Mouse (Mus musculus): ENCODE measurements around the gene Polr3h. TPM values are rescaled to one million over a fixed set of nuclear protein-coding genes. Genes with fewer than 3 reads are reported as not detected.
"Not testable (repeated sequence)": the region's sequence is repeated elsewhere in the genome, so short reads cannot be mapped to it uniquely, and the experiment has no call there.

Polr3h gene
- 10 to 100 TPM in 1 of 4 experiments, 1 to 10 TPM in 3; 7.2 to 10.2 (median 8.2) TPM for total RNA-seq (2022)

DNA sequence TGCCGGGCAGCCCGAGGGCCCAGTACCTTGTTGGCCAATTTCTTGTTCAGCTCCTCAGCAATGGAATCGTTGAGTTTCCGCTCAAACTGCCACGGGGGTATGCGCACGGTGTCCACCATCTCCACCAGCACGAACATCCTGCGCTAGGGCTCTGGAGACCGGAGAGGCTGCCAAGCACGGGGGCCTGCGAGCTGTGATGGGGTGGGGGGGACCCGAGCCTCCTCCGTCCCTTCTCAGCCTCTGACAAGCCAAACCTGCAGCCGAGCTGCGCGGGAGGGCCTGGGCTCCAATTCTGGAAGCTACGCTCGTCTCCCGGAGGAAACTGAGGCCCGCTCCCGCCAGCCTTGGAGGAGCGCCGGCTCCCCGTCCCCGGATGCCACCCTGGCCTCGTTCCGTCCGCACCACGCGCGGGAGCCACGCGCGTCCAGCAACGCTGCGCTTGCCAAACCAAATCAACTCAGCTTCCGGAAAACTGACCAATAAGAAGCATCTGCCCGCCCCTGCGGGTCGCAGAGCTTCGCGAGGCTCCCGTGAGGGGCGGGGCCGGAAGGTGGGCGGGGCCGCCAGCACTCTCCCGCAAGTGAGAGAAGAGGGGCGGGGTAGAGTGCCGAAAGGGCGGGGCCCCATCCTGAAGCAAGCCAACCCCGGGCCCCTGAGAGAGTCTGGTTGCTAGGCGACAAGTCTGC lies at the start of gene Polr3h:
Gene Polr3h, minus strand, starts transcription at position 481 of the 686 bp plus-strand sequence.
- DNase-seq (ENCODE audit: low spot score in 2 of 2), result peak; percentile 90 to 94

DNA sequence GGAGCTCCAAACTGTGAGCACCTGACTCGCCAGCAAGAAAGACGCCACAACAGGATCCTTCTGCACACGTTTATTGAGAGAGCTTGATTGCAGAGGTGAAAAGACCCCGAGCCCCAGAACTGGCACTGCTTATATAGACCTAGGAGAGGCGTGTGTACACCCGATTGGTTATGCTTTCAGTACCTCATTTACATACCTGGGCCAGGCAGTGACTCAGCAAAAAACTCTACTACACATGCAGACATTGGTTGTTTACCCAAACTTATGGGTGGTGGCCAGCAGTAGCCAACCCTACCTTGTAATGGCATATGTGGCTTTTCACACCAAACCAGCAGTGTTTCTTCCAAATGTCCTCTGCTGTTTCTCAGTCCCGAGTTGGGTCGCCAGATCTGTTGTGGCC lies 49.1 kb upstream of the Polr3h start:
- DNase-seq (ENCODE audit: low spot score in 2 of 2), result not testable (repeated sequence)

DNA sequence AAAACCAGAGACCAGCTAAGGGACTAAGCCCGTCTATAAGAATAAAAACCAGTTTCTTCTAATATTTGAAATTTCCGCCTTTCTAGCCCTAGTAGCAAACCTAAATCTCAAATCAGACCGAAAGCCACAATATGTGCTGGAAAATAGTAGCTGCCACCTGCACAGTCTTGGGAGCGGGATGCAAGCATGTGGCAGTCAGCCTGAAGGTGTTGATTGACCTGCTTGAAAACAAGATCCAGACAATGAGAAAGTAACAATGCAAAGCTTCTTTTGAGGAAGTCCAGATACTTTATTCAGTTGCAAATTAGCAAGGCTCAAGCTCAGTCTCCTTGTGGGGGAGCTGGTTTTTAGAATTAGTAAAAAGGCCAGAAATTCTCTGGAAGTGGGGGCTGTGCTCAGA lies 44.5 kb upstream of the Polr3h start:
- DNase-seq (ENCODE audit: low spot score in 2 of 2), result not testable (repeated sequence)

DNA sequence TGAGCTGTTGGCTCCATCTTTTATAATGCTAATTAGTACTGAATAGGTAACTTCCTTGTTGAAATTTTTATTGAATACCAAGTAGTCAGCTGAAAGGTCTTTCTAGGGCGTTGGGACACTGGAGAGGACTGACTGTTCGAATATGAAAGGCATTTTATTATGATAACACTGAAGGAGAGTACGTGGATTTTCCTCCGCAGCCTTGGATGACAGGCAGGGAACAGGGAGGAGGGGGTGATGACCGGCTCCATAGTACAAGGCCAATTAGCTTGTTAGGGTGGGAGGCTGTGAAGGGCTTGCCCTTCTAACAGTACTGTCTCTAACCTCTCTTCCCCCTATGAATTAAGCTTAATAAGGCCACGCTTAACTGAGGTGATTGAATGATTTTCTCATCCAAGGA lies 43.6 kb upstream of the Polr3h start:
- DNase-seq (ENCODE audit: low spot score in 2 of 2), result not testable (repeated sequence)

DNA sequence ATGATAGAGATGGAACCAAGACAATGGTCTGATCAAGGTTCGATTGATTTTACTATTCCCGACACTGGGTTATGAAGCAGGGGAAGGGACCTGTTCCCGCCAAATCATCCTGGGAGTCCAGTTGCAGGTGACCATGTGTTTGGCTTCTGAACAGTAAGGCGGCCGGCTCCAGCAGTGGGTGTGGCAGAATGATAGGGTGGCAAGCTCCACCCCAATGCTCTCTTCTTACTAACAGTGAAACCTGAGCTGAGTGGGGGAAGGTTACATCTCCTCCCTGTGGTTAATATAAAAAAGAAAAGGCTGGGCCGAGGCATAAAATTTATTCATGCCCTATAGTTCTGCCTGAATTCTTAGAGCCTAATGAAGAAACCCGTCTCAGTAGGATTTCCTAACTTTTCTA lies 43.1 kb upstream of the Polr3h start:
- DNase-seq (ENCODE audit: low spot score in 2 of 2), result no peak

DNA sequence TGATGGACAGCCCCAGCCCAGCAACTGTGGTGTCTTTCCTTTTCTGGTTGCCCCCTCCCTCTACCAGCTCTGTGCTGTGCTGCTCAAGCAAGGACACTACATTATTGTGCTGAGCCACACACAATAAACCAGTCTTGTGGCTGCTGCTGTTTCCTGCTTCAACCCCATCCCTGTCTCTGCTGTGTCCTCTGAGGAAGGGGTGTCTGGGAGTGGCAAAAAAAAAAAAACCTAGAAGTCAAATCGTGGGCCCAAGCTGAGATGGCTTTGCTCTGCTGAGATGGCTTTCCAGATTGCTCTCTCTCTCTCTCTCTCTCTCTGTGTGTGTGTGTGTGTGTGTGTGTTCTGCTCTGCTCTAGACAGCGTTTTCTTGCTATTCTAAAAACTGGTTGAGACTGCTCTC lies 42.4 kb upstream of the Polr3h start:
- DNase-seq (ENCODE audit: low spot score in 2 of 2), result no peak

DNA sequence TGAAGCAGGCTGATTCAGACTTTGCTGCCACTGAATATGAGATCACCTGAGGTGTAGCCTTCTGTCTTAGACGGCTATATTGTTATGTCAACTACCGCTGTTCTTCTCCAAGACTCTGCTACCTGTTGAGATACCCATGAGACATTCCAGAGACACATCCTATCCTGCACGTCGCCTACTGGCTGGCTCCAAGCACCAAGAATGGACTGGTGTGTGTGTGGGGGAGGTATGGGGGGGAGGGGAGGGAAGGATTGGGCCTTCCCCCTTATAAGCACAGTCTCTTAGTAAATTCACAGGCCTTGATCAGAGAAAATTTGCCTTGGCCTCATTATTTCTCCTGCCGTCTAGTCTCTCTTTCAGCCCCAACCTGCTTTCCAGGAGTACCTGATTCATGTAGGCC lies 41.8 kb upstream of the Polr3h start:
- DNase-seq (ENCODE audit: low spot score in 2 of 2), result no peak

DNA sequence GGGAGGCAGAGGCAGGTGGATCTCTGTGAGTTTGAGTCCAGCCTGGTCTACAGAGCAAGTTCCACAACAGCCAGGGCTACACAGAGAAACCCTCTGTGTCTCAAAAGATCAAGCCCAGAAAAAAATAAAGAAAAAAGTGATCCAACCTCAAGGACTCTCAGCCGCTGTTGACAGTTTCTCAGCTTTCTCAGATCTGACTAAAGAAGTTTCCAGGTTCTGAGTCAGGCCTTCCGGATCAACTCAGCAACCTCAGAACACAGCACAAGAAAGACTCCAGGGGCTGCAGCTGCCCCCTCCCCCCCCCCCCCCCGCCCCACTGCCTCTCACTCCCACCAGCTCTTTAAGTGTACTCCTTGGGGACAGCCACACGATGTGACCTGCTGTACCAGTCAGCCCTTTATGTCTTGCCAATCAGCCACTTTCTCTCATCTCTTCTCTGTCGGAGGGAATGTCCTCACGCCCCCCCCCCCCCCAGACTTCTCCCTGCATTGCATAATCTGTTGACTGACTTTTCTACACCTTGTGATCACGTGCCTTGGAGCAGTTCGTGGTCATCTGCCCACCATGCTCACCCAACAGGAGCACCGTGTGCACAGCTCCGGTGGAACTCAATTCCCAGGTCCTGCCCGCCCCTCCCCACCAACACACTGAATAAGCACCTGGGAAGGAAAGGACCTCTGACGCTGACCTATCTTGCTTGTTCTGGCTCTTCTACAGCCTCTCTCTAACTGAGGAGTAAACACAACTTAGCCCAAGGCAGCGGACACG lies 40.2 kb upstream of the Polr3h start:
- no peak for DNase-seq (ENCODE audit: low spot score in 2 of 2)

DNA sequence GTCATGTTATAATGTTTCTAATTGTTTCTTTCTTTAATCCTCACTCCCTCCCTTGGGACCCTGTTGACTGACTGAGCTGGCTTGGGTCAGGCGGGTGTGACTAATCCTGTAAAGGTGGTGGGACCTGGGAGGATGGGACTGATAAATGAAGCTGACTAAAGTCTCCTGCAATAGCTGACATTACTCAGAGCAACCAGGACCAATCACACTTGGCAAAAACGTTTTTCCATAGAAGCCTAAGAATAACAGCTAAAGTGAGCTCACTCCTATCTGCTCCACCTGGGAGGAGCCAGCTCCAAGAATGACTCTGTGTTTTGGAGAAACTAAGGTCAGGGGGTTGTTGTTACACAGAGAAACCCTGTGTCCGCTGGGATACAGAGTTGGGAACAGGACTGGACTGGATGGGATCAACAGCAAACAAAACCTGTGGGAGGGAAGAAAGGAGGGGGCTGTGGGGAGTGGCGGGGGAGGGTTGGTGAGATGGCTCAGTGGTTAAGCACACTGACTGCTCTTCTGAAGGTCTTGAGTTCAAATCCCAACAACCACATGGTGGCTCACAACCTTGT lies 39.0 kb upstream of the Polr3h start:
- DNase-seq (ENCODE audit: low spot score in 2 of 2), result no peak

DNA sequence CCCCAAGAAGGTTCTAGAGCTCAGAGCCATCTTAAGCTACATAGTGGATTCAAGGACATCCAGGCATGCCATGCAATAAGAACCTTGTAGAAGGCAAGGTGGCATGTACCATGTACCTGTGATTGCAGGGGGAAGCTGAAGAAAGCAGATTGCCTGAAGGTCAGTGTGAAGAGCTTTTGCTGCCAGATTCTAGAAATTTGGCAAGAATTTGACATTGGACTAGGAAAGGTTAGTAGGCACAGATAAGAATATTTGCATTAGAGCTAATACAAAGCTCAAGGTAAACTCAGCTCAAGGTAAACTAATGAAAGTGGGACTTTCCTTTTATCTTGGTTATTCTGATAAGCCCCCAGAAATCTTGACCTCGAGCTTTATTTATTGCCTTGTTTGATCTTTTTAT lies 38.2 kb upstream of the Polr3h start:
- DNase-seq (ENCODE audit: low spot score in 2 of 2), result no peak

DNA sequence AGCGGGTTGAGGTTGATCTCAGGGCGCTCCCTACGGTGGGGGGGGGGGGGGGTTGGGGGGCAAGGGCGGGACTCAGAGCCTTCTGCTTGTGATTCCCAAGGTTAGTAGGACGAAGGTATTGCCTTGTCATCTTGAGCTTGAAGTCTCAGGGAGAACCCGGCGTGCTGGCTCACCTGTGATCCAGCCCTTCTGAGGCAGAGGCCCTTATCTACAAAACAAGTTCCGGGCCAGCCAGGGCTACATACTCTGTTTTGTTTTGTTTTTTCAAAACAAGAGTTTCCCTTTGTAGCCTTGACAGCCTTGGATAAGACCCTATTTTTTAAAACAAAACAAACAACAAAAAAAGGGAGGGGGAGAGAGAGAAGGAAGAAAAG lies 35.0 kb upstream of the Polr3h start:
- no peak for DNase-seq (ENCODE audit: low spot score in 2 of 2)

DNA sequence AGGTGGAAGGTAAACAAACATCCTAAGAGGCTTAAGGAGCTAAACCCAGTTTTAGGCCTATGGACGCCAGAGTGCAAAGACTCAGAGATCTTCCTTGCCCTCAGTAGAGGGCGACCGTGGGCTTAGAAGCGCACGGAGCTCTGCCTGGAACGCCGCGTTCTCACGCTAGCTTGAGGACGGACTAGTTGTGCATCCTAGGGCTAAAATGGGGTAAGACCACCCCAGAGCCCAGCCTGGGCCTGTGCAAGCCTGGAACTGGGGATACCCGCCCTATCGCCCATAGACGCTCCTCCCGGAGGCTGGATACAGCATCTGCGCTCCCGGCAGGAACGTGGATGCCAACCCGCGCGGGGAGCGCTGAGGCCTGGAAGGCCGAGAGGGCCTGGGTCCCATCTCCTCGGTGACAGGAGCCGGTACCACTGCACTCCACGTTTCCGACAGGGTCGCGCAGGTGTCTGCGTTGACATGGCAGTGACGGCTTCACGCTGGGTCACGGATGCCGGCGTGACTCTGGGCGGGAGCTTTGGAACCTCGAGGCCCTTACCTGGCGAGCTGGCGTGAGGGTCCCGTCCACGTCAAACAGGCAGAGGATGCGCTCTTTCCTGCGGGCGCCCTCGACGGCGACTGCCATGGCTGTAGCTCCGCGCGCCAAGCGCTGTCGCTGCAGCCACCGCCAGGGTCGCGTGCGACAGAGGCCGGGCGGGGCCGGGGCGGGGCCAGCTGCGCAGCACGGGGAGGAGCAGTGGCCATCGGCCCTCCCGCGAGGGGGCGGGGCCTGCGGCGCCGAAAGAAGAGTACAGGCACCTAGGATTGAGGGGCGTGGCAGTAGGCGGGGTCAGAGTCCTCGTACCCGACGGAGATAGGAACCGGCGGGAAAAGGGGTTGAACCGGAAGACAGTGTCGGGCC lies 34.4 kb upstream of the Polr3h start, which contains the start of gene Pmm1:
Gene Pmm1, minus strand, starts transcription at position 760 of the 907 bp plus-strand sequence.
- peak; percentile 99 for DNase-seq (ENCODE audit: low spot score in 2 of 2)

DNA sequence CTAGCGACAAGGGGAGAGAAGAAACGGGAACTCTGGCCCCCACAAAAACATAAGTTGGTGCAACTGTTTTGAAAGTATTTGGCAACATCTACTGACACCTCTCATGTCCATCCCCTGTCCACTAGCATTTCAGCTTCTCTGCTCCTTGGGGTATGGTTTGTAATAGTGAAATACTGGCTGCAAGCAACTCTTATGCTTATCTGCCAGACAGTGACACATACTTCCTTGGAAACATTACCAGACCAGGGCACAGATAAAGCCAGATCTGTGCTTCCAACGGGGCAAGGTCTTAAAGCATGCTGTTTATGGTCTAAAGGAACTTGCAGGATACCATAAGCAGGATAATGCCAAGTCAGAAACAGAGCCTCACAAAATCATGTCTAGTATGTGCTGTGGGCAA lies 32.9 kb upstream of the Polr3h start:
- no peak for DNase-seq (ENCODE audit: low spot score in 2 of 2)

DNA sequence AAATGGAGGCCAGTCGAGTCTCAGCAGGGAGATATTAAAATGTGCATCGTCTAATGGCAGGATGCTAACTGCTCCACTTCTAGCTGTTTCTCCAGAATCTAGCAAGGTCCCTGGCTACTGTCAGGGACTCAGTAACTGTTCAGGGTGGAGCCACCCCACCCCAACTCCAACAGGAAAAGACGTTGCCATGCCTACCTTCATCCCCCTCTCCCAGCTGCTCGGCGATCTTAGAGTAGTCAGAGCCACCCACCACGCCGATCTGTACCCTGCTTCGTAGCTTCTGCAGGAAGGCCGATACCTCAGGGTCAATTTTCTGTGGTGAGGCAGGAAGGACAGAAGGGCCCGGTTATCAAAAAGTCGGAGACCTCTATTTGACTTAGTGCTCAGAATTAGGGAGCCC lies 31.6 kb upstream of the Polr3h start:
- DNase-seq (ENCODE audit: low spot score in 2 of 2), result no peak

DNA sequence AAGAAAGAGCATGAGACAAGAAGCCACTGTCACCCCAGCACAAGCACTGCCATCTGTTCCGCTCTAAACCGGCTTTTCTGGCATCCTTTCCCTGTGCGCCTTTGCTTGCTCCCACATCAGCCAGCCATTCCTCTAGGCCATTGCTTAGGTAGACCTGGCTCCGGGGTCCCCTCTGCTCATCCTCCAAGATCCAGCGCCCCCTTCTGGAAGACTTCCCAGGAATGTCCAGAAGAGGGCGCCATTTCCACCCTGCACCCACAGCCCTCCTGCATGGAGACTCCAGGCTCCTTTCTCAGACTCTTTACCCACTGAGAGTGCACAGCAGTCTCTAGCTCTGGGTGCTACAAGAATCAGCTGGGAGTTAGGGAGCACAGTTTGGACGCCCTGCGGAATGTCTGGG lies 30.4 kb upstream of the Polr3h start:
- no peak for DNase-seq (ENCODE audit: low spot score in 2 of 2)

DNA sequence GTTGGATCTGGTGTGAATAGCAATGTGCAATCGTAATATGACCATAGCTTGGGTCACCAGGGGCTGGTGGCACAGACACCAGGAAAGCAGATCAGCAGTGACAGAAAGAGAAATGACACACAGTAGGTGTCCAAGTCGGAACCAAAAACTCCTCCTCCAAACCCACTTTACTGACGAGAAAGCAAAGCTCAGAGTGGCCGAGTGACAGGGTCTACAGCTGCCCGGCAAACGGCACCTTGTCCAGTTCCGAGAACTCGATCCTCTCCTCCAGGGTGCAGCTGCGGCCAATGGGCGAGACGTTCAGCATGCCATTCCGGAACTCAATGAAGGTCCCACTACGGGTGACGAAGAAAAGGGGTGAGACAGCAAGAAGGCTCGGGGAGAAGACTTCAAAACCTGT lies 29.4 kb upstream of the Polr3h start:
- DNase-seq (ENCODE audit: low spot score in 2 of 2), result no peak

DNA sequence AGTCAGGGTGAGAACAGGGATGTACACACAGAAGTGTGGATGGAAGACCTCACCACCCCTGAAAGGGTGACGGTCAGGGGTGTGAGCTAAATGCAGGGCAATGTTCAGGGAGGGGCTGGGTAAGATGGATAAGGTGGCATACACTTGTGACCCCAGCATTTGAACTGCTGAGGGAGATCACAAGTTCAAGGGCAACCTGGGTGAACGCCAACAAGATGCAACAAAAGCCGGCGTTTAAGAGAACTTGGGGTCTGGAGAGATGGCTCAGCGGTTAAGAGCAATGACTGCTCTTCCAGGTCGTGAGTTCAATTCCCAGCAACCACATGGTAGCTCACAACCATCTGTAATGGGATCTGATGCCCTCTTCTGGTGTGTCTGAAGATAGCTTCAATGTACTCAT lies 28.7 kb upstream of the Polr3h start:
- no peak for DNase-seq (ENCODE audit: low spot score in 2 of 2)

DNA sequence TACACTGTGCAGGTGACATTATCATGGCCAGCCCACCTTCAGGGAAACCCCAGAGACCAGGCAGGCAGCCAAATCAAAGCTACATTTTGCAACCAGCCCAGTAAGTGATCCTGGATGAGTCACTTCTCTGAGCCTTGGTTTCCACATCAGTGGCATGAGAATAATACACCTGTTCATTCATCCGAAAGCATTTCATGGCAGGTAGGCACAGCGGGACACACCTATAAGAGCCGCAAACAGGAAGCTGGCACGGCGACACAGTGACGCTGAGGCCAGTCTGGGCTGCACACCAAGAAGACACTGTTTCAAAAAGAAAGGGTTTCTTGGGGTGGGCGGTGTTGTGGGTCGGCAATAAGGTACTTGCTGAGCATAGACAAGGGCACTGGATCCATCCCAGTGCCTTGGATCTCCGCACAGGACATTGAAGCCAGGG lies 28.1 kb upstream of the Polr3h start:
- no peak for DNase-seq (ENCODE audit: low spot score in 2 of 2)

DNA sequence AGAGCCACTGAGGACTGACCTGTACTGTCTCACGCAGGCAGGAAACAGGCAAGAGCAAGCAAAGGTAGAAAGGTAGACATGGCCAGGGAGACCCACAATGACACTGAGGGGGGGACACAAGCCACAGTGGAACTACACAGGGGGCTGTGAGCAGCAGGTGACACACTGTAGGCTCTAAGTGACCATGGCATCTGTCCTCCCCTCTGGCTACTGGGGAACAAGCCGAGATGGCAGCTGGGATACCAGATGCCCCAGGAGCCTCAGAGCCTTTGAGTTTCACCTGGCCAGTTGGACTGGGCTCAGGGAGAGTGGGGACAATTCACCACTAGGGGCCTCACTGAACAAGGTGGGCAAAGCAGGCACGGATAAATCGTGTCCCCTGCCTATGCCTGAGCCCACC lies 26.3 kb upstream of the Polr3h start:
- DNase-seq (ENCODE audit: low spot score in 2 of 2), result no peak

DNA sequence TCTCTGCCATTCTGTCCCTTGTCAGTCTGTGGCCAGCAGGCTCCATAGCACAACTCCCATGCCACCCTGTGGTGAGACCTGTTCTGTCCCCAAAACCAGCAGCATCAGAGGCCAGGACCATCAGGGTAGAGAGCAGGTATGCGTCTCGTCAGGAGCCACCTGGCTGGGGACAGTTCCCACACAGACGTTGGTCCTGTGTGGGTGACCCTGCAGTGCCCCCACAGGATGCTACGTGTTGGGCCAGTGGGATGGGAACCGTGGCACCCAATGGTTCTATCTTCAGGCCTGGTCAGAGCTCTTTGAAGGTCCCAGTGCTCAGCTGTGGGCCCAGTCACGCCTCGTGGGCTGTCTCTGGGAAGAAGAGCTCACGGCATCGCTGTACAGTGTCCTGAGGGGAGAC lies 25.1 kb upstream of the Polr3h start:
- DNase-seq (ENCODE audit: low spot score in 2 of 2), result no peak

DNA sequence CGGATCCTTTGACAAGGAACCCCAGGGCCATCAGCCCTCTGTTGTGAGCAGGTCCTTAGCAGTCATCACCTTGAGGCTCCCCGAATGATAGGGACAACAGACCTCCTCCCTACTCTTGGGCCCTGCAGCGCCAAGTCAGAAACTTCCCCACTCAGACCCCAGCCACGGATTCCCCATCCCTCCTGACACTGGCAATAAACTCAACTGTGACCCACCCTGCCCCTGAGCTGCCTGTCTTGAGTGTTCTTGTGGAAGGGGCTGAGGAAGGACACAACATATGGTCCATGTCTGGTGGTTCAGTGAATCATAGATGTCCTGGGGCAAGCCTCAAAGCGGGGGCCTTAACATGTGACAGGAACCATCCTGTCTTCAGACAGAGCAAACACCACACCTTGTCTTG lies 24.7 kb upstream of the Polr3h start:
- no peak for DNase-seq (ENCODE audit: low spot score in 2 of 2)
